Mouse (Mus musculus) midbrain, embryonic 13.5 days (tissue): ENCODE data around the gene Tmem54. TPM values are rescaled to one million over a fixed set of nuclear protein-coding genes. Genes with fewer than 3 reads are reported as not detected.

Source experiments
- ATAC-seq: fragments of 200-750 bp; cut with Nextera tagmentation; 2 replicates; pipeline ENCODE4 v1.8.0; 2017; ENCODE audit warnings: mild to moderate bottlenecking, moderate TSS enrichment, moderate library complexity
- H3K27ac ChIP-seq: fragments of 300-500 bp; sonication (generic); 2 replicates; pipeline ENCODE4 v1.5.1; 2015; ENCODE audit warnings: inconsistent platforms, mild to moderate bottlenecking, moderate library complexity
- H3K27me3 ChIP-seq: fragments of 300-500 bp; sonication (generic); 2 replicates; pipeline ENCODE4 v1.6.1; 2015; ENCODE audit warnings: mild to moderate bottlenecking, inconsistent platforms
- H3K36me3 ChIP-seq: fragments of 300-500 bp; sonication (generic); 2 replicates; pipeline ENCODE4 v1.6.1; 2015; ENCODE audit warnings: mild to moderate bottlenecking, inconsistent platforms
- H3K4me1 ChIP-seq: fragments of 300-500 bp; sonication (generic); replicated peaks from 2 replicates; pipeline ENCODE4 v1.6.1; 2015; ENCODE audit warnings: inconsistent platforms
- H3K4me2 ChIP-seq: fragments of 300-500 bp; sonication (generic); replicated peaks from 2 replicates; pipeline ENCODE4 v1.6.1; 2015; ENCODE audit warnings: moderate library complexity, mild to moderate bottlenecking, inconsistent platforms
- H3K4me3 ChIP-seq: fragments of 300-500 bp; sonication (generic); replicated peaks from 2 replicates; pipeline ENCODE4 v1.5.1; 2015; ENCODE audit warnings: mild to moderate bottlenecking, inconsistent platforms
- H3K9ac ChIP-seq: fragments of 300-500 bp; sonication (generic); replicated peaks from 2 replicates; pipeline ENCODE4 v1.6.1; 2015; ENCODE audit warnings: mild to moderate bottlenecking, inconsistent platforms
- H3K9me3 ChIP-seq: fragments of 300-500 bp; sonication (generic); 2 replicates; pipeline ENCODE4 v1.6.1; 2016; ENCODE audit warnings: mild to moderate bottlenecking, inconsistent platforms
- WGBS: fragments of 180-500 bp; shearing (Covaris S2); methylation state at CpG from one replicate; pipeline ENCODE4 v1.1.7; 2015; 5-methylcytosine and 5-hydroxymethylcytosine counted together
- polyA plus RNA-seq: library from polyadenylated mRNA; unstranded; fragments of >200 nt; fragmentation: Nextera tagmentation; extraction: Ambion mirVana; gene quantifications from 2 replicates; pipeline ENCODE4 v1.2.1, GENCODE M21; 2015

The Tmem54 gene
- polyA plus RNA-seq, 1 experiment from 2014 or later, result not detected

DNA sequence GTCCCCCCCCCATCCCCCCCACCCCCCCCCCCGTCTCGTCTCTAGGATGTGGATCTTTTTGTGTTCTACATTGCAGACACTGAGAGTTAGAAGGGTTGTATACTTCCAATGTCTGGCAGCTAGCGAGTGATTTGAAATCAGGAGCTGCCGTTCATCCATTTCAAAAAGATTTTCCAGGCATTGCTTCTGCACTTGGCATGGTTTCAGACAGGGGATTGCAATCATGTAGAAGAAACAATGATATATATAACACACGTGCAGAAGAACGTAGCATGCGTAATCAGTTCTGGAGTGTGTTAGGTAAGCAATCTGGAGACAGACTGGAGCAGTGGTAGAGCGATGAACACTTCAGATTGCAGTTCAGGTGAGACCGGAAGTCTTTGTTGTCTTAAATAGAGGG, 16.8 kb downstream of the Tmem54 start:
- peaks cover 73% of the 10 kb centered on the region for H3K27me3 ChIP-seq
- no peaks in the 10 kb centered on the region for H3K9me3 ChIP-seq
- peak overlapping the region; percentile 93; the same call in 1 of the 2 replicates for H3K4me2 ChIP-seq

DNA sequence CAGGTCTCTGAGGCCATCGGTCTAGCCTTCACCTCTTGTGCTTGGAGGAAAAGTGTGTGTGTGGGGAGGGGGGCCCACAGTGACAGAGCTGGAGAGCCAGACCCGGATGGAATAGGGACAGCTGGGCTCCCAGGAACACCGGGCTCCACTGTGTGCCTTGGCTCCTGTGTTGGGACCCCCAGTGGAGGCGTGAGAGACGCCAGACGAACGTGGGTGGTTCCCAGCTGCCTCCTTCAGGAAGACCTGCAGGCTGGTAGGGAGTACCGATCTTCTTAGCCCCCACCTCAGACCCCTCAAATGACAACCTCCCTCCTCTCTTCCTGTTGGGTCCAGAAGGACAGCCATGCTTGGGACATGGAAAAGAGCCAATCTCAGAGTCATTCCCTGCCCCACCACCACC, 17.4 kb downstream of the Tmem54 start:
- Histone ChIP-seq H3K27me3 (peaks cover 71% of the 10 kb centered on the region), H3K27ac (no peak overlapping the region), H3K9ac (no peak overlapping the region), H3K36me3 (no peaks in the 10 kb centered on the region), H3K9me3 (no peaks in the 10 kb centered on the region), H3K4me1 (peaks cover 41% of the 10 kb centered on the region), H3K4me3 (no peak overlapping the region), H3K4me2 (no peak overlapping the region)
- no peak for ATAC-seq
- WGBS, result 50% methylated on average over 8 of the region's 8 CpGs

More for the DNA sequence above, 16.8 kb downstream of the Tmem54 start:
- H3K4me3 ChIP-seq, result no peak overlapping the region
- WGBS, result 37% methylated on average over 9 of the region's 9 CpGs
- ATAC-seq, result no peak
- peaks cover 41% of the 10 kb centered on the region for H3K4me1 ChIP-seq
- no peaks in the 10 kb centered on the region for H3K36me3 ChIP-seq
- H3K27ac ChIP-seq, result no peak overlapping the region
- H3K9ac ChIP-seq, result no peak overlapping the region

DNA sequence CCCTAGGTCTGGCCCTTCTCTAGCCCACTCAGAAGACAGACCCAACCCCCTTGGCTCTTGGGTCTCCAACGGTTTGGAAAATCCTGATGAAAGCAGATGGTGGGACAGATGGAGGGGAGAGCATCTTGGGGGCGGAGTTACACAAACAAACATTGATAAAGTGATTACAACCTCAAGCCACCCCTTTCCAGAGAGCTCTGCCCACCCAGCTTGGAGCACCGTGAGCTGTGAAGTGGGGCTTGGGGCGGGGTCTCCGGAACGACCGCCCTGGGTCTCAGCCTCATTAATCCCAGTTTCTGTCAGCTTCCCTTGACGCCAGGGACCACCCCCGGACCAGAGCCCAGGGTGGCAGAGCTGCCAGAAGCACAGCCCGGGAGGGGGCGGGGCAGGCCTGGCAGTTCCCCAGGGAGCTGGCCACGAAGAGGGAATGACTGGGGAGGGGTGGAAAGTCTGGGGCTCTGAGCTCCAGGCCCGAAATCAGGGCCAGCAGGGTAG, 19.4 kb downstream of the Tmem54 start:
- H3K27me3 ChIP-seq, result peaks cover 55% of the 10 kb centered on the region
- WGBS, result 8% methylated on average over 13 of the region's 13 CpGs
- no peak; the same call in 1 of the 2 replicates for ATAC-seq
- no peak overlapping the region; the same call in 1 of the 2 replicates for H3K27ac ChIP-seq
- H3K4me3 ChIP-seq, result no peak overlapping the region
- H3K9ac ChIP-seq, result peak overlapping the region; percentile 14; the same call in 1 of the 2 replicates
- no peaks in the 10 kb centered on the region for H3K9me3 ChIP-seq
- H3K4me2 ChIP-seq, result peak overlapping the region; percentile 45
- no peaks in the 10 kb centered on the region for H3K36me3 ChIP-seq
- H3K4me1 ChIP-seq, result peaks cover 58% of the 10 kb centered on the region

DNA sequence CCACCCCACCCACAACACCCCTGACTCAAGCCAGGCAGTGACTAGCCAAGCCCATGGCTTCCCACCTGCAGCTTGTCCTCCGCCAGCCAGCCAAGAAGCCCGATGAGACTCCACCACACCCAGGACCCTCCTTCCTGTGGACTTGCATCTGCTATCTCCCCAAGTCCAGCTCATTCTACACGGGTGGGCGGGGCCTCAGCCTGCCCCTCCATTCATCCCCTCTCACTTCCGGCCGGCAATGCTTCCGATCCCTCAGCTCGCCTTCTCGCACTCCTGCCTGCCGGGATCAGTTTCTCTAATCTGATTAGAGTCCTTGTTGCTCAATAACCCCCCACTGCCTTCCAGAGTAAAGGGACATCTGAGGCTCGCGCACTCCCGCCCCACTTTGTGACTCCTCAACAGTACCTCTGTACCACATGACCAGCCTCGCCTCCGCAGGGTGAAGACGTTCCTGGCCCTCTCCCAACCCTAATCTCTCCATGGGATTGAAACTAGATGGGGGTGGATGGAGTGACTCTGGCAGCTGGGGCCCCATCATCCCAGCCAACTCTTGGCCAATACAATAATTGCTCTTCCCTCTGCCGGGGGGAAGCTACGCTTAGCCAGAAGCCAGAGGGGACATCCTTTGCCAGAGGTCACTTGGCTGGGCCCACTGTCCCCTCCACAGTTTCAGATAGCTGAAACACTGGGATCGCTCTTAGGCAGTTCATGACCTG, 20.5 kb downstream of the Tmem54 start:
- peaks cover 45% of the 10 kb centered on the region for H3K27me3 ChIP-seq
- peak overlapping the region; percentile 22 for H3K4me3 ChIP-seq
- peak overlapping the region; percentile 45 for H3K4me2 ChIP-seq
- no peak overlapping the region for H3K27ac ChIP-seq
- ATAC-seq, result no peak
- 10% methylated on average over 19 of the region's 19 CpGs for WGBS
- H3K4me1 ChIP-seq, result peaks cover 61% of the 10 kb centered on the region
- H3K36me3 ChIP-seq, result no peaks in the 10 kb centered on the region
- H3K9me3 ChIP-seq, result no peaks in the 10 kb centered on the region
- H3K9ac ChIP-seq, result no peak overlapping the region

DNA sequence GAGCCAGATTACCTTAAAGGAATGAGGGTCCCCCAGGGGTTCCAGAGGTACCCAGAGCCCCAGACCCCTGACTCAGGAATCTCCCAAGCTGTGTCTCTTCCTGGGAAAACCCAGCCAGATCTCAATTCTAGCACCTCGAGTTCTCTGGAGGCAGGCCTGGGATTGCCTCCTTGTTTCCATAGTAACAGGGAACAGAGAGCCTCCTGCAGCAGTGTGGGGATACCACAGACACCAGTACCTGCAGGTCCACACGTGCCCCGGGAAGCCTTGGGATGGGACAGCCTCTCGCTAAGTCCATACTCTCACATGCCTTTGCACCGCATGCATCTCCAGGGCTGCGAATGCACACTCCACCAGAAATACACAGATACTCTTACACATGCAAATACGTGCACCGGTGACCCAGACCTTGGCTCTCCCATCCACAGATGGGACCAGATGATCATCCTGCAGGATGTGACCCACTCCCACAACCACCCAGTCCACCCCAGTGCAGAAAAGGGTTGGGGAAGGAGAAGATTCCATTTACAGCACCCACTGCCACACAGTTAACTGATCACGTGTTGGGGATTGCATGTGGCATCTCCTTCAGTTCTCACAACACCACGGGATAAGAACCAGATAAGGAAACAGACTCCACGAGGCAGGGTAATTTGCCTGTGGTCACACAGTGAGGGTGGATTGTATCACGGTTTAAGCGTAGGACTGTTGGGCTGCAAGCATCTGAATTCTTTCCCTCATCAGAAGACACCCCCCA, 23.4 kb downstream of the Tmem54 start:
- Histone ChIP-seq H3K27ac (no peak overlapping the region), H3K4me2 (no peak overlapping the region), H3K9me3 (no peaks in the 10 kb centered on the region), H3K27me3 (peaks cover 38% of the 10 kb centered on the region), H3K4me3 (no peak overlapping the region), H3K36me3 (no peaks in the 10 kb centered on the region), H3K4me1 (peaks cover 54% of the 10 kb centered on the region), H3K9ac (no peak overlapping the region; the same call in 1 of the 2 replicates)
- peak; percentile 39; the same call in 1 of the 2 replicates for ATAC-seq
- 63% methylated on average over 13 of the region's 13 CpGs for WGBS

DNA sequence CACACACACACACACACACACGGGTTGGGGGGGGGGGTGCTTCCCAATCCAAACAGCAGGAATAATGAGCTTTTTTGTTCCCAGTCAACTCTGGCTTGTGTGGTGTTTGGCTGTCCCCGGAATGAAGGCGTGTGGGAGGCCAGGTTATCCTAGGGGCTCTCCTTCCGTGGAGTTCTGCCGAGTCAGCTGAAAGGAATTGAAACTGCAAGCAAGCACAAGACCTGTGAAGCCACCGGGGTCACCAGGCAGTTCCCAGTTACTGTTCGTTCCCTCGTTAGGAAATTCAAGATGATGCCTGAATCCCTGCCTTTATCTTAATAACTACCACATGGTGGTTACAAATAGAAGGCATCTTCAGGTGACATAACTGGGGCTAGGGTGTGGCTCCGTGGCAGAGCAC, 24.0 kb downstream of the Tmem54 start:
- Histone ChIP-seq H3K27me3 (peaks cover 34% of the 10 kb centered on the region; the same call in 1 of the 2 replicates), H3K27ac (no peak overlapping the region), H3K4me2 (no peak overlapping the region), H3K4me1 (peaks cover 54% of the 10 kb centered on the region), H3K9ac (no peak overlapping the region), H3K9me3 (no peaks in the 10 kb centered on the region), H3K4me3 (no peak overlapping the region), H3K36me3 (no peaks in the 10 kb centered on the region)
- ATAC-seq, result no peak
- 50% methylated on average over 9 of the region's 9 CpGs for WGBS

DNA sequence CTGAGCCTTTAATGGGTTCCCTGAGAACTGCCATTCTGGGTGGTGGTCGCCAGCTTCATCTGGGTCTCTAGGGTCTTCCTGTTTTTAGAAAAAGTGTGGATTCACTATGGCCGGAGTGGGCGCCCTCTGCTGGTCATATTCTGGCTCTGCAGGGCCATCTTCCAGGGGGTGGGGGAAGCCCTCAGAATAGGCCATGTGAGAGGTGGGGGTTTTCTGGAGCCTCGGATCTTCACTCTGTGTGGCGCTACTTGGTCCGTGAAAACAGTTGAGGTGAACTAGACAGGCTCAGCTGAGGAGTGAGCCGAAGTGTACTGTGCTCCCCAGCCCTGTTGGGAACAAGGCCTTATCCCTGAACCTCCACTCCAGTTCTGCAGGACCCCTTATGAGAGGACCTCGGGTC, 24.8 kb downstream of the Tmem54 start:
- H3K9ac ChIP-seq, result no peak overlapping the region
- H3K4me1 ChIP-seq, result peaks cover 53% of the 10 kb centered on the region
- no peak overlapping the region for H3K4me3 ChIP-seq
- peak overlapping the region; percentile 32 for H3K4me2 ChIP-seq
- WGBS, result 2% methylated on average over 8 of the region's 8 CpGs
- no peaks in the 10 kb centered on the region for H3K9me3 ChIP-seq
- no peak overlapping the region for H3K27ac ChIP-seq
- ATAC-seq, result peak; percentile 64; the same call in 1 of the 2 replicates
- peaks cover 33% of the 10 kb centered on the region for H3K27me3 ChIP-seq
- H3K36me3 ChIP-seq, result no peaks in the 10 kb centered on the region

DNA sequence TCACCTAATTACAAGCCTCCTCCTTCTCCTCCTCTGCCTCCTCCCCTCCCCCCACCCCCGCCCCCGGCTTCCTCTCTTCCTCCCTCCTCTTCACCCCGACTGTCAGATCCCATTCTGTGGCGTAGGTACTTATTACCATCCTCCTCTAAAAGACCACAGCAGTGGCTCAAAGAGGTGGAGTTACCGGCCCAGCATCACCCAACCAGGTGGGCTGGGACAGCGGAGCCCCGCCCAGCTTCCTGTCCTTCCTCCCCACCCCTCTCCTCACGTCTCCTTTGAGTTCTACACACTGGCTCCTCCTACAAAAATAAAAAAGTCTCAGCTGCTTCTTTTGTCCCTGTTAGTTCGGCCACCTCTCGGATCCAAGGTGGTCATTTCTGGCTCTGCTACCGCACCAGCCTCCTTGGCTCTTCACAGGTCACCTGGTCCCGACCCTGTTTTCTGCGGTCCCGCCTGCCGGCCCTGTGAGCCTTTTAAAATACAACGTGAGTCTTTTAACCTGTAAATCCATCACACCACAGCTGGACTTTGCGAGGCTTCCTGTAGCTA, 25.5 kb downstream of the Tmem54 start:
- H3K4me3 ChIP-seq, result no peak overlapping the region
- H3K9me3 ChIP-seq, result no peaks in the 10 kb centered on the region
- H3K36me3 ChIP-seq, result no peaks in the 10 kb centered on the region
- WGBS, result 7% methylated on average over 17 of the region's 17 CpGs
- no peak for ATAC-seq
- peaks cover 33% of the 10 kb centered on the region for H3K27me3 ChIP-seq
- no peak overlapping the region for H3K27ac ChIP-seq
- H3K4me2 ChIP-seq, result peak overlapping the region; percentile 32
- peaks cover 48% of the 10 kb centered on the region for H3K4me1 ChIP-seq
- H3K9ac ChIP-seq, result no peak overlapping the region

DNA sequence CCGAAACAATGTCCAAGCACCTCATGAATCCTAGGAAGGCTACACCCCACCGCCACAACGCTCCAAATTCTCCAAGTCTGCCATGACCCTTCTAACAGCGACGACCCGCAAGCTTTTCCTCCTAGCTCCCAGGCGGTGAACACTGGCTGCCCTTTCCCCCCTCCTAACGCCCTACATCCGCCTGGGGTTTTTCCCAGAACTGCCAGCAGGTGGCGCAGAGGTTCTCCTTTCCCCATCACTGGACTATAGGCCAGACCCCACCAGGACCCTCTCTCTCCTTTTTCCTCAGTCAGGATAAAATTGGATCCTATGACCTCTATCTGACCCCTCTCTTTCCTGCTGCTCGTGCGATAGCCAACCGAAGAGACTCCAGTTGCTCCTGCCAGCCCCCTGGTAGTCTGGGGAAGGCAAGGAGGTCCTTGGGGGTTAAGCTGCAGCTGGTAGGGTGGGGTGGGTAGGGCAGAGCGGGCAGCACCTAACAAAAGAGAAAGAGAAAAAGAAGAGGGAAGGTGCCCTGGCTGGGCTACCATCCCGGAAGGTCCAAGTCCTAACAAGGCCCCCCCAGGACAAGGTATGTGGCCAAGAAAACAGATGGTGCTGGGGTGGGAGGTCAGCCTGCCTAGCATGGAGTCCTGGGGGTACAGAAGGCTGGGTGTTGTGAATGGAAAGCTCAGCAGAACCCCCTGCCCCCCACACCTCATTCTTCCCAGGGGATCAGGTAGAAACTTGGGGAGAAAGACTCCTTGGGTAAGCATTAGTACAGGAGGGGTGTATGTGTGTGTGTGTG, 29.6 kb downstream of the Tmem54 start:
- Histone ChIP-seq H3K27ac (no peak overlapping the region), H3K9me3 (no peaks in the 10 kb centered on the region), H3K4me1 (peaks cover 36% of the 10 kb centered on the region), H3K9ac (no peak overlapping the region), H3K4me3 (no peak overlapping the region), H3K27me3 (peaks cover 61% of the 10 kb centered on the region), H3K36me3 (no peaks in the 10 kb centered on the region), H3K4me2 (peak overlapping the region; percentile 28)
- ATAC-seq, result peak; percentile 49
- 8% methylated on average over 15 of the region's 15 CpGs for WGBS

DNA sequence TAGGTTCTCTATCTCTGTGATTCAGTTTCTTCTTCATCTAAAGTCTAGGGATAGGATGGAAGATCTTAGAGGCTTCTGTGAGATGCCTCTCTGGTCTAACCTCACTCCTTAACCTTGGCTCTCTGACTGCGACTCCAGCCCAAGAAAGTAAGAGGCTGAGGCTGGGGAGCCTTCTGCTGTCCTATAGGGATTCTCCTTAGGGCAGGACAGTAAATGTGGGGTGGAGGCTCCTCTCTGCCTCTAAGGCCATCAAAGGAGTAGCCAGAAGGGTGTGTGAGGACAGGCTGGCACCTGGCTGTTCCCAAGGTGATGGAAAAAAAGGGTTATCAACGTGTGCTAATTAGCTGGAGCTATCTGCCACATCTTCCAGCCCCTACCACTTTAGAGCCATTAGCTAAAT, 30.3 kb downstream of the Tmem54 start:
- H3K4me2 ChIP-seq, result no peak overlapping the region
- no peaks in the 10 kb centered on the region for H3K9me3 ChIP-seq
- H3K27me3 ChIP-seq, result peaks cover 61% of the 10 kb centered on the region
- H3K4me1 ChIP-seq, result peaks cover 29% of the 10 kb centered on the region
- H3K9ac ChIP-seq, result no peak overlapping the region
- no peak for ATAC-seq
- WGBS, result 69% methylated on average over 2 of the region's 2 CpGs
- no peaks in the 10 kb centered on the region for H3K36me3 ChIP-seq
- no peak overlapping the region for H3K4me3 ChIP-seq
- no peak overlapping the region for H3K27ac ChIP-seq

DNA sequence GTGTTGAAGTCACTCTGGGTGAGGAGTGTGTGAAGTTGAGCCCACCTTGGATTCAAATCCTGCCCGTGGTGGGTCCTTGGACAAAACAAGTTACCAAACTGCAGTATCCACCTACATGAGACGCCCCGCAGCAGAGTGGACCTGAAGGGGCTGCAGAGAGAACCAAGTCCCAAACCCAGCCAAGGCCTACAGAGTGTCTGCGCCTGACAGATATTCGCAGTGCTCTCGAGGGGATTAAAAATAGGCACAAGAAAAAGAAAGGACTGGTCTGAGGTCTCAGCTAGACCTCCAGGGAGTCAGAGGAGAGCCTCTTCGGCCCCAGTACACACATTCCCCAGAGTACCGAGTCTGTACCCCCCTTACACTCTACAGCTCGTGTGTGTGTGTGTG, 30.8 kb downstream of the Tmem54 start:
- H3K4me2 ChIP-seq, result peak overlapping the region; percentile 86
- ATAC-seq, result no peak
- peak overlapping the region; percentile 71; the same call in 1 of the 2 replicates for H3K9ac ChIP-seq
- peaks cover 24% of the 10 kb centered on the region for H3K4me1 ChIP-seq
- peaks cover 56% of the 10 kb centered on the region for H3K27me3 ChIP-seq
- WGBS, result 35% methylated on average over 9 of the region's 9 CpGs
- H3K27ac ChIP-seq, result no peak overlapping the region
- H3K9me3 ChIP-seq, result no peaks in the 10 kb centered on the region
- no peaks in the 10 kb centered on the region for H3K36me3 ChIP-seq
- peak overlapping the region; percentile 58 for H3K4me3 ChIP-seq
